Mouse (Mus musculus): ENCODE results near the gene Rnft2.

DNA sequence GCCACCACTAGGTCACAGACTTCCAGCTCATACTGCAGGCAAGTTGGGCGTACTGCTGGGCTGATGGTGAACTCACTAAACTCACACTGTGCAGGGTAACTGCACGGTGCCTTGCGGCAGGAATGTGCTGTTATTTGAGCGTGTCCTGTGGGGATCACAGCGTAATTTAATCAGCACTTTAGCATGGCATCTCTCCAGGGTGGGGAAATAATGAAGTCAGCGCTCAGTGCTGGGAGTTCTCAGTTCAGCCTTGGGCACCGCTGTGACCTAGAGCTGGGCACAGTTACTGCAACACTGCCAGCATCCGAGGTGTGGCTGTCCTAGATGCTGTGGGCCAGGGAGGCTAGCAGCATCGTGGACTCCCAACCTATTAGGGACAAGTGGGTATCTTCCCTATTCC is 19.4 kb upstream of the Rnft2 start:
- TF ChIP-seq CTCF (IDR thresholded peaks at IDR 0.05; ENCODE audit: low read depth) (no peak), EP300 (IDR thresholded peaks at IDR 0.05; ENCODE audit: low read depth) (no peak)
